Mouse (Mus musculus) adrenal gland, postnatal 25 days (tissue): ENCODE results near the gene Hcn4. TPM values are rescaled to one million over a fixed set of nuclear protein-coding genes. Genes with fewer than 3 reads are reported as not detected.

ENCODE experiments used
- DNase-seq: peaks from one replicate; pipeline ENCODE4 v3.0.0; 2021; ENCODE audit warnings: mixed read lengths
- total RNA-seq: library from RNA; stranded (reverse); gene quantifications from 2 replicates; pipeline ENCODE4 v1.2.3, GENCODE M21; 2021

Hcn4 gene
- total RNA-seq, 1 experiment from 2014 or later, result 0.73 TPM

GRCm38 (mm10) chr9:58849576-58850315 is 26.5 kb downstream of the Hcn4 start:
- no peak for DNase-seq

- no peak for DNase-seq
Observed at GRCm38 (mm10) chr9:58854931-58855330, 31.7 kb downstream of the Hcn4 start.

GRCm38 (mm10) chr9:58859080-58859635 is 35.9 kb downstream of the Hcn4 start:
- no peak for DNase-seq

GRCm38 (mm10) chr9:58863826-58864225 is 40.6 kb downstream of the Hcn4 start:
- DNase-seq, result no peak

GRCm38 (mm10) chr9:58871141-58871540 is 47.9 kb downstream of the Hcn4 start:
- no peak for DNase-seq

- DNase-seq, result peak; percentile 44
Observed at GRCm38 (mm10) chr9:58873541-58874324, 50.5 kb downstream of the Hcn4 start.

- DNase-seq, result no peak
Observed at GRCm38 (mm10) chr9:58874354-58874753, 51.1 kb downstream of the Hcn4 start.

- DNase-seq, result no peak
Observed at GRCm38 (mm10) chr9:58875439-58875838, 52.2 kb downstream of the Hcn4 start.

GRCm38 (mm10) chr9:58876946-58877625 is 53.9 kb downstream of the Hcn4 start:
- DNase-seq, result no peak

- no peak for DNase-seq
Observed at GRCm38 (mm10) chr9:58879836-58880235, 56.6 kb downstream of the Hcn4 start.

GRCm38 (mm10) chr9:58882686-58883085 is 59.5 kb downstream of the Hcn4 start:
- DNase-seq, result no peak

- no peak for DNase-seq
Observed at GRCm38 (mm10) chr9:58889782-58890448, 66.7 kb downstream of the Hcn4 start.

GRCm38 (mm10) chr9:58890893-58891292 is 67.7 kb downstream of the Hcn4 start:
- no peak for DNase-seq

GRCm38 (mm10) chr9:58891840-58892640 is 68.8 kb downstream of the Hcn4 start:
- no peak for DNase-seq

GRCm38 (mm10) chr9:58899602-58900001 is 76.4 kb downstream of the Hcn4 start:
- no peak for DNase-seq

- peak; percentile 25 for DNase-seq
Observed at GRCm38 (mm10) chr9:58902869-58903585, 79.8 kb downstream of the Hcn4 start.
